Mouse (Mus musculus) CH12.LX (cell line): ENCODE results near the gene Trmt61a.

Experiments used
- CHD2 ChIP-seq: IDR thresholded peaks from 2 replicates; pipeline ENCODE4 v1.6.1; 2011; ENCODE audit warnings: low read length, improper control_type of control experiment
- CTCF ChIP-seq, 2 experiments: IDR thresholded peaks in 1 of 2; conservative IDR thresholded peaks in 1 of 2; 2 replicates each; pipeline ENCODE4 v1.5.1; 2011 to 2012; ENCODE audit warnings: low read depth in 2 of 2, low read length in 2 of 2, improper control_type of control experiment in 1 of 2, inconsistent platforms in 1 of 2, mild to moderate bottlenecking in 1 of 2, moderate library complexity in 1 of 2
- IRF4 ChIP-seq: IDR thresholded peaks from 2 replicates; pipeline ENCODE4 v1.6.1; 2014; ENCODE audit warnings: low read depth, mild to moderate bottlenecking, inconsistent platforms, low read length, improper control_type of control experiment
- MAFK ChIP-seq: IDR thresholded peaks from 2 replicates; pipeline ENCODE4 v1.6.1; 2011; ENCODE audit warnings: low read length, improper control_type of control experiment; ENCODE audit not compliant: insufficient replicate concordance
- NELFE ChIP-seq: IDR thresholded peaks from 2 replicates; pipeline ENCODE4 v1.6.1; 2011; ENCODE audit warnings: low read depth, low read length, improper control_type of control experiment
- POLR2A ChIP-seq: IDR thresholded peaks from 2 replicates; pipeline ENCODE4 v1.6.1; 2011; ENCODE audit warnings: low read depth, mild to moderate bottlenecking, improper control_type of control experiment, low read length
- TCF12 ChIP-seq: IDR thresholded peaks from 2 replicates; pipeline ENCODE4 v1.6.1; 2014; ENCODE audit warnings: low read depth, mild to moderate bottlenecking, inconsistent platforms, low read length, improper control_type of control experiment
- USF1 ChIP-seq: IDR thresholded peaks from 2 replicates; pipeline ENCODE4 v1.6.1; 2014; ENCODE audit warnings: low read depth, mild to moderate bottlenecking, inconsistent platforms, low read length, improper control_type of control experiment
- ZMIZ1 ChIP-seq: IDR thresholded peaks from 2 replicates; pipeline ENCODE4 v1.6.1; 2012; ENCODE audit warnings: low read depth, mild to moderate bottlenecking, inconsistent platforms, low read length, improper control_type of control experiment

- TF ChIP-seq ZMIZ1 = no peak
- TF ChIP-seq TCF12 = no peak
- TF ChIP-seq CHD2 = no peak
- no peak for TF ChIP-seq POLR2A
- TF ChIP-seq CTCF (conservative IDR thresholded peaks at IDR 0.05 in 1 of 2, IDR thresholded peaks at IDR 0.05 in 1 of 2; ENCODE audit: low read depth in 2 of 2, low read length in 2 of 2) = no peak
- TF ChIP-seq IRF4 = no peak
- TF ChIP-seq MAFK = no peak
- TF ChIP-seq USF1 = no peak
- no peak for TF ChIP-seq NELFE
Measured at GRCm38 (mm10) chr12:111689426-111689825, 11.5 kb downstream of the Trmt61a start.
